In genomic region chr1:135510346-135510977, GRCm38 (mm10) we compare ENCODE assay signal across 8 mouse cellular contexts.
DNase-seq lines count a peak whose midpoint lies in the region; ATAC-seq and TF ChIP-seq lines count a peak whose summit lies in the region.

No protein-coding gene starts in this region.

- peak overlapping the region; percentile 83 for H3K9ac ChIP-seq in heart, embryonic 12.5 days
- H3K9ac ChIP-seq in kidney, embryonic 15.5 days = peak overlapping the region; percentile 37
- H3K9ac ChIP-seq in lung, postnatal 0 days (replicated peaks; ENCODE audit: low read depth) = 0 out of 2 replicates have a peak overlapping the region, but pooled peaks have one; percentile 3

- WGBS in heart, embryonic 12.5 days = 2% methylated on average over 30 of the region's 30 CpGs
- WGBS in kidney, embryonic 15.5 days = 3% methylated on average over 30 of the region's 30 CpGs
- WGBS in lung, postnatal 0 days = 17% methylated on average over 30 of the region's 30 CpGs

- peaks cover 13% of the 10 kb centered on the region for H3K36me3 ChIP-seq in heart, embryonic 12.5 days
- H3K36me3 ChIP-seq in kidney, embryonic 15.5 days = no peaks in the 10 kb centered on the region
- no peaks in the 10 kb centered on the region for H3K36me3 ChIP-seq in lung, postnatal 0 days (ENCODE audit: insufficient read depth, low read length)

- no peak for TF ChIP-seq CTCF in lung, postnatal 0 days (IDR thresholded peaks at IDR 0.05)

- H3K27me3 ChIP-seq in heart, embryonic 12.5 days (replicated peaks) = no peaks in the 10 kb centered on the region
- peaks cover 18% of the 10 kb centered on the region; the same call in 1 of the 2 replicates for H3K27me3 ChIP-seq in kidney, embryonic 15.5 days
- no peaks in the 10 kb centered on the region for H3K27me3 ChIP-seq in lung, postnatal 0 days (replicated peaks; ENCODE audit: insufficient read depth, low read length)

- ATAC-seq in heart, embryonic 12.5 days (ENCODE audit: insufficient number of reproducible peaks, low FRiP score) = no peak
- peak; percentile 66 for ATAC-seq in kidney, embryonic 15.5 days (replicated peaks; ENCODE audit: low FRiP score)
- peak; percentile 64 for ATAC-seq in lung, postnatal 0 days

- peak overlapping the region; percentile 64 for H3K4me3 ChIP-seq in heart, embryonic 12.5 days
- H3K4me3 ChIP-seq in kidney, embryonic 15.5 days (replicated peaks) = peak overlapping the region; percentile 54
- H3K4me3 ChIP-seq in lung, postnatal 0 days (ENCODE audit: low read depth, low read length) = peak overlapping the region; percentile 38

- peak; percentile 54 for DNase-seq in ovary, adult 18-20 months (ENCODE audit: low spot score)
- no peak for DNase-seq in ovary, postnatal 10 days (ENCODE audit: low spot score)
- peak; percentile 86 for DNase-seq in embryo, embryonic 10 days (ENCODE audit: low spot score)
- DNase-seq in lung, postnatal 0 days (ENCODE audit: low spot score) = peak; percentile 80
- DNase-seq in retina, embryonic 14.5 days (ENCODE audit: low spot score) = peak; percentile 78
- no peak for DNase-seq in layer of hippocampus, adult 11-12 months (ENCODE audit: low spot score)

- no peaks in the 10 kb centered on the region for H3K9me3 ChIP-seq in heart, embryonic 12.5 days (replicated peaks)
- H3K9me3 ChIP-seq in kidney, embryonic 15.5 days (replicated peaks) = no peaks in the 10 kb centered on the region
- H3K9me3 ChIP-seq in lung, postnatal 0 days (ENCODE audit: low read length) = no peaks in the 10 kb centered on the region

- peaks cover 83% of the 10 kb centered on the region for H3K4me1 ChIP-seq in heart, embryonic 12.5 days (replicated peaks)
- H3K4me1 ChIP-seq in kidney, embryonic 15.5 days = peaks cover 67% of the 10 kb centered on the region
- peaks cover 7% of the 10 kb centered on the region; the same call in 1 of the 2 replicates for H3K4me1 ChIP-seq in lung, postnatal 0 days (ENCODE audit: insufficient read depth, low read depth, low read length)

- H3K4me2 ChIP-seq in heart, embryonic 12.5 days = peak overlapping the region; percentile 69
- peak overlapping the region; percentile 86 for H3K4me2 ChIP-seq in kidney, embryonic 15.5 days
- H3K4me2 ChIP-seq in lung, postnatal 0 days (replicated peaks; ENCODE audit: low read depth, low read length) = peak overlapping the region; percentile 68

- H3K27ac ChIP-seq in heart, embryonic 12.5 days (ENCODE audit: poor library complexity, severe bottlenecking) = peak overlapping the region; percentile 64
- peak overlapping the region; percentile 48; the same call in 1 of the 2 replicates for H3K27ac ChIP-seq in kidney, embryonic 15.5 days
- no peak overlapping the region for H3K27ac ChIP-seq in lung, postnatal 0 days (ENCODE audit: low read length)

- TF ChIP-seq EP300 in lung, postnatal 0 days (IDR thresholded peaks at IDR 0.05) = no peak

Comparison
In these comparisons a context has a peak if more than half of its experiments do, and no peak if none do; other contexts are left out.
1. DNase-seq: peak in ovary, adult 18-20 months (single experiment), embryo, embryonic 10 days (single experiment), lung, postnatal 0 days (single experiment) and retina, embryonic 14.5 days (single experiment); none in ovary, postnatal 10 days (single experiment) and layer of hippocampus, adult 11-12 months (single experiment).
2. H3K9ac ChIP-seq: peak in every context shown above with its lines; median percentile 83 in heart, embryonic 12.5 days; 37 in kidney, embryonic 15.5 days; 3 in lung, postnatal 0 days.
3. Peak in every context shown above with its lines, with median percentiles within 50 percentile points of each other: H3K4me2 ChIP-seq and H3K4me3 ChIP-seq.